Mouse (Mus musculus) MEL-GATA-1-ER (cell line): ENCODE measurements around the gene B3gnt4.

ENCODE experiments used
- DNase-seq: peaks from one replicate; pipeline ENCODE4 v3.0.0-alpha.2; 2012; ENCODE audit warnings: low read depth; ENCODE audit errors: extremely low read depth

B3gnt4 gene

DNA sequence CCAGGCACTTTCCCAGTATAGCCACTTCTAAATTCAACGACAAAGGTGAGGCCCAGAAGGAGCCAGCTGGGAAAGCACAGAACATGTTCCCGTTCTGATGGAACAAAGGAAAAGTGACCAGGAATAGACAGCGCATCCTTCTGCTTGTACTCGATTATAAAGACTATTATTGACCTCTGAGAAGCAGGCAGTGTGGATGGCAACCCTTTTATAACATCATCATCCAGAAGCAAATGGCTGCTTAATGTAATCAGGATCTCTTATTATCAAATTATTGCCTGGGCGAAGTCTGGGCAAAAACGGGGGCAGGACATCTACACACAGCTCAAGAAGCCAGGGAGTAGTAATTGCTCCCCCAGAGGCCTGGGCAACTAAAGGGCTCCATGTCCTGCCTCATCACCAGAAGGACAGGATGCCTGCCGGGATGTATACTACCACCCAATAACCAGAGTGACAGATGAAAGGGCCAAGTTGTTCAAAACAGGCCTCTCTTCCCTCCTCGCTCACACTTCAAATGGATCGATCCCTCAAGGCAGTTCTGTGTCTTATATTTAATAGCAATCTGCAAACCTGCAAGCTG, 15.7 kb downstream of the B3gnt4 start:
- no peak for DNase-seq

DNA sequence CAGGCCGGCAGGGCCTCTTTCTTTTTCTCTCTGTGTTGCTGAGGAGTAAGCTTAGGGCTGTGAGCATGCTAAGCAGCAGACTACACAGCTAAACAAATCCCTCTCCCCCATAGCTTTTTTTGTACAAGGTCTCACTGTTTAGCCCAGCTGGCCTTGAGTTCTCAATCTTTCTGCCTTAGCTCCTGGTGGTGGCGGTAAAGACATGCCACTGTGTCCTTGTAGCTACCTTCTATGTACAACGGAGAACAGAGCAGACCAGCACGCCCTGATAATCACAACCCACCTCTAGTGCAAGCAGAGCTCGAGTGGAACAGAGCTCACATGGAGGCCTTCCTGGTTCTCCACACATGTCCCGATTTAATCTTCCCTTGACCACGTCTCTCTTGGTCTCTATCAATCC, 18.4 kb downstream of the B3gnt4 start:
- DNase-seq, result no peak

DNA sequence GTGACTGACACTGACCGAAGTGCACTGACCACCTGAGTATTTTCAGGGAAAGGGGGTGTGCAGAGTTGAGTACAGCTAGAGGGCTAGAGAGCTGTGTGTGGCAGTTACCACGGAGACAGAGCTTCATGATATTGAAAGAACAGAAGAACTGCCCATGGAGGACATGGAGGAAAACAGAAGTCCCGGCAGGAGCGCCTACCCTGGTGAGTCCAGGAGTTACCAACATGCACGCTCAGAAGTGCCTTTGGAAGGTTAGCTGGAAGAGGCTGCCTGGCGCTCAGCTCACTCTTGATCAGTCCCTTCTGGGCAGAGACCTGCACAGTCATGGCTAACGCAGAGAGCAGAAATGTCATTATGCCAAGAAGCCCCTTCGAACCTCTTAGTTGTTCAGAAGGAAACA, 19.8 kb downstream of the B3gnt4 start:
- no peak for DNase-seq

GRCm38 (mm10) chr5:123533801-123534200, 23.5 kb downstream of the B3gnt4 start:
- DNase-seq, result no peak

DNA sequence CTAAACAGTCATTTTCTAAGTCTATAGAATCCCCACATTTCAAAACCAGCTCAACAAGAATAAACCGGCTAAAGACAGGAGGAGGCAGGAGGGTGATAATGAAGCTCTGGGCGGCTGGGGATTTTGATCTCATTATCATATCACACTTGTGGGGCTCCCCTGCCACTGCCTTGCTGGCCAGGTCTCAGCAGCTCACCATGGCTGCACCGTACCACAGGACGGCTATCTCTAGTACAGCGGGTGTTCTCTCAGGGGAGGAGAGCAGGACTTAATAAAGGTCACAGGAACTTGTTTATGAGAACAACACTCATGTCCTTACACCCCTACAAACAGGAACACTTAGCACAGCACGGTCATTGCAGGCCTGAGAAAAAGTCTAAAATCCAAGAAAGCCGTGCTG, 45.4 kb downstream of the B3gnt4 start:
- DNase-seq, result no peak

DNA sequence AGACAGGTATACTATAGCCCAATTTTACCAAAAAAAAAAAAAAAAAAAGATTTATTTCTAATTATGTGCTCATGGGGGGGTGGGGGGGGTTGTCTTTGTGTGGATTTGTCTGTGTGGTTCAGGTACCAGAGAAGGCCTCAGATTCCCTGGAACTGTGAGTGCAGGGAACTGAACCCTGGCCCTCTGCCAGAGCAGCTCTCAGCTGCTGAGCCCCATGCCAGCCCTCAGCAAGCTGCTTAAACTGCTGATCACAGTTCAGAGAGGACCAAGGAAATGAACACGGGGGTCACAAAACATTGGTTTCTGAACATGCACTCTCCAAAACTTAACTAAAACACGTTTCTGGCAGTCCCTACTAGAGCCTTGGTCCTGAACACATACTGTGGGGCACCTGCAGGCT, 46.2 kb downstream of the B3gnt4 start:
- DNase-seq, result no peak

DNA sequence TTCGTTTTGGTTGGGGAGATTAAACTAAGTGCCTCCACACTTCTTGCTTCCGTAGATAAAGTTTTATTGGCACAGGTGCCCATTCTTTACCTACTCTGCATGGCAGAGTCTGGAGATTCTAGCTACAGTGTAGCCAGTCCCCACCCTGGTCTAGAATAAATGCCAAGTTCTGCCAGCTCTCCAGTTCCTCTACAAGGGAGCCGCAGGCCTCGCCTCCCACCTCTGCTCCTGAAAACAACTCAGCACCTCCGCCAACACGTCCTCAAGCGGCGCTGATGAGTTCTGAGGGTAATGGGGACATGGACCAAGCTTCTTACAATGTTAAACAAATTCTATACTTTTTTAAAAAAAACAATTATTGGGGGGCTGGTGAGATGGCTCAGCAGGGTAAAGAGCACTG, 49.3 kb downstream of the B3gnt4 start:
- DNase-seq, result no peak

DNA sequence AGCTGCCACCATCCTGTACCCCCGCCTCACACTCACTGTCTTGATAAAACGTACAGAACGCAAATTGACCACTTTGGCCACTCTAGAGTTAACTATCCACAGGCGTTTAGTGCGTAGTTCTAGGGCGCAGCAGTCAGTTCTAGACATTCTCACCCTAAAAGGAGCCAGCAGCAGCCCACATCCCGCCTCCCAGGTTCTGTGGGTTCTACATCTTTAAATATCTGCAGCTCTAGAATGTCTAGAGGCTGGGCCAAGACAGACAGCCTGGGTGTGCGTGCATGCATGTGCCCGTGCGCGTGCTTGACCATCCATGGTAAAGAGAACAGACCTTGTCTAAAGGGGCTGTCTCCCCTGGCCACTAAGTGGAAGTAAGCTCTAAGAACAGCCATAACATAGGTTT, 50.9 kb downstream of the B3gnt4 start:
- DNase-seq, result no peak
